Mouse (Mus musculus) adrenal gland, postnatal 25 days (tissue): ENCODE data around the gene Tmem259. TPM values are rescaled to one million over a fixed set of nuclear protein-coding genes. Genes with fewer than 3 reads are reported as not detected.

Source experiments
- DNase-seq: peaks from one replicate; pipeline ENCODE4 v3.0.0; 2021; ENCODE audit warnings: mixed read lengths
- total RNA-seq: library from RNA; stranded (reverse); gene quantifications from 2 replicates; pipeline ENCODE4 v1.2.3, GENCODE M21; 2021

Tmem259 gene
- total RNA-seq, 1 experiment from 2014 or later: 159 TPM

- no peak for DNase-seq
Measured at GRCm38 (mm10) chr10:80016511-80016910, 32.4 kb upstream of the Tmem259 start, which contains the start of gene Arhgap45. TSS of gene Arhgap45 (plus strand) at chr10:80016653.

DNA sequence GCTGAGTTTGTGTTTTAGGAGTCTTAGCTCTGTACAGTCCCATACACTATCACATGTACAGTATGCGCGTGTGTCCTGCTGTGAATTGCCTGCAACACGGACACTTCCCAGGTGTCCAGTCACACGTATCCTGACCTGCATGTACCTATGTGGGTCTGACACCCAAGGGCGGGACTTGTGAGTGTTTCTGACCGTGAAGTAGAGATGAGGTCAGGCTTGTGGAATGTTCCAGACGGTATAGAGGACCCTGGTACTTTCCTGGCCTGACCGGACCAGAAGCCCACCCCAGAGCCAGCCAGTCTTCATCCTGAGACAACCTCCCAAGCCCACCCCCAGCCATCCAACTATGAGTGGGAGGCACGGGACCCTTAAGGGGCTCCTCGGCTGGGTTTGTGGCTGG, 31.5 kb upstream of the Tmem259 start:
- no peak for DNase-seq

GRCm38 (mm10) chr10:80014484-80015290, 30.6 kb upstream of the Tmem259 start:
- DNase-seq: no peak

GRCm38 (mm10) chr10:80013609-80014008, 29.5 kb upstream of the Tmem259 start:
- DNase-seq: no peak

DNA sequence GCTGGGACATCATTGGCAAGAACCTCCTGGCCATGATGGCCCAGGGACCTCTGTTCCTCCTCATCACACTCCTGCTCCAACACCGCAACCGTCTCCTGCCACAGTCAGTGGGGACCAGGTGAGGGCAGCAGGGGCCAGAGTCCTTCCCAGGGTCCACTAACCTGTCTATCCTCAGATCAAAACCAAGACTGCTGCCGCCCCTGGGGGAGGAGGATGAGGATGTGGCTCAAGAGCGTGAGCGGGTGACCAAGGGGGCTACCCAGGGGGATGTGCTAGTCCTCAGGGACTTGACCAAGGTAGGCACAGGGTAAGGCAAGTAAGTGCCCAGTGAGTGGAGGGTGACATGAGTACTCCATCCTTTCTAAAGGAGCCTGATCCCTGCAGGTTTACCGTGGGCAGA, 27.6 kb upstream of the Tmem259 start:
- DNase-seq: no peak

DNA sequence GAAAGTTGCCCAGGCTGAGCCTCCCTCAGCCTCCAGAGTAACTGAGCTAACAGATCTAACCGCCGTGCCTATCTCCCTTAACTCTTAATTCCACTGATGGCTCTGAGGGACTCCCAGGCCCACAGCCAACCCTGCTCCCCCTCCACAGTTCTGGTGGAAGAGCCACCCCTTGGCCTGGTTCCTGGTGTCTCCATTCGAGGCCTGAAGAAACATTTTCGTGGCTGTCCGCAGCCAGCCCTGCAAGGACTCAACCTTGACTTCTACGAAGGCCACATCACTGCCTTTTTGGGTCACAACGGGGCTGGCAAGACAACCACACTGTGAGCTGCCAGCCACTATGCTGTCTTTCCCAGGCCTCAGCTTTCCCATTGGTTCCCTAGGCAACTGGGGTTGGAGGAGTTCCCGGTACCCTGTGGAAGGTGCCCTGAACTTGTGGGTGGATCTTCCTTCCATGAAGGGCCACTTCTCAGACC, 20.1 kb upstream of the Tmem259 start:
- peak; percentile 60 for DNase-seq

DNA sequence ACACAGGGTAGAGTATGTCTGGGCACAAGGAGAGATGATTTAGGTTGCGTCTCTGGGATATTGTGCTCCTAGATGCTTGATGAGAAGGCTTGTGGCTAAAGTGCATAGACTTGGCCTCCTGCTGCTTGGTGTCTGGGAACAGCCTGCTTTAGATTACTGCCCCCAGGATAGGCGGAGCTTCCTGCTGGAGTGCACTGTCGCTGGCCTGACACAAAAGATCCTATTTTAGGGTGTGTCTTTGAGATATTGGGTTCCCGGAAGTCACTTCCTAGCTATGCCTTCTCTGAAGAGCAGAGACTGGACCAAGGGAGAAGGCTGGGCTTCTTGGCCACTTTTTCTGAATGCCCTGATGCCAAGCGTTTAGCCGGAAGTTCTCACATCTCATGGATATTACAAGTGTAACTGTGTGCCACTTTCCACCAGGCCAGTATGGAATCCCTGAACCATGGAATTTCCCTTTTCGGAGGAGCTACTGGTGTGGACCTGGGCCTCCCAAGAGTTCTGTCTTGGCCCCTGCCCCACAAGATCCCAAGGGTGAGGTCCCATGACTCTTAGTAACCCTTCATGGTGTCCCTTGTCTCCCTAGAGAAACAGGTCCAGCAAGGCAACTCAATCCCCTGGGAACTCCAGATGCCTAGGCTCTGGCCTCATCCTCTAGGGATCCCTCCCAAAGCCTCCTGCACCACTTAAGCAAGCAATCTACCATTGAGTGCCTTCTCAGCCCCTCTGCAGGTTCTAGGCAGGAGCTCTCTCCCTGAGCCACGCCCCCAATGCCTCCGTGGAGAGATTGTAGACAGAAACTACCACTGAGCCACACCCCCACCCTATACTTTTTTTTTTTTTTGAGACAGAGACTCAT, 19.5 kb upstream of the Tmem259 start:
- DNase-seq: no peak

DNA sequence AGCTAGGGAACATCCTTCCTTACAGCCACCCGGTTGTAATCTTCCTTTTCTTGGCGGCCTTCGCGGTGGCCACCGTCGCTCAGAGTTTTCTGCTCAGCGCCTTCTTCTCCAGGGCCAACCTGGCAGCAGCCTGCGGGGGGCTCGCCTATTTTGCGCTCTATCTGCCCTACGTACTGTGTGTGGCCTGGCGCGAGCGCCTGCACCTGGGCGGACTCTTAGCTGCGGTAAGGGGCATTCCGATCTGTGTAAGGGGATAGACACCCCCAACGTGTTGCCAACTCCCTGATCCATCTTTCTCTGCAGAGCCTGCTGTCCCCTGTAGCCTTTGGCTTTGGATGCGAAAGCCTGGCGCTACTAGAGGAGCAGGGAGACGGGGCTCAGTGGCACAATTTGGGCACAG, 18.7 kb upstream of the Tmem259 start:
- DNase-seq: no peak

DNA sequence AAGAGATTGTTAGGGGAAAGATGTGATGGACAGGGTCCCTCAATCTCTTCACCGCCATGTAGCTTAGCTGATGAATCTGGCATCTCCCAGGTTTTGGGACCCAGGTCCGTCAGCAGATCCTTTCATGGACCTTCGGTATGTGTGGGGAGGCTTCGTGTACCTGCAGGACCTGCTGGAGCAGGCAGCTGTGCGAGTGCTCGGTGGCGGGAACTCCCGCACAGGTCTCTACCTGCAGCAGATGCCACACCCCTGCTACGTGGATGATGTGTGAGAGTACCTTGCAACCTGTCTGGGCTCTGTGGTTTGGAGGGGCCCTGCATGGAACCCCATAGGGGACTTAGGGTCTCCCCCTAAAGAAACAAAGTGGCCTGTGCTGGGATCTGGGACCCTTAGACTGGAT, 17.8 kb upstream of the Tmem259 start:
- no peak for DNase-seq

GRCm38 (mm10) chr10:79997819-79998218, 13.7 kb upstream of the Tmem259 start:
- no peak for DNase-seq

DNA sequence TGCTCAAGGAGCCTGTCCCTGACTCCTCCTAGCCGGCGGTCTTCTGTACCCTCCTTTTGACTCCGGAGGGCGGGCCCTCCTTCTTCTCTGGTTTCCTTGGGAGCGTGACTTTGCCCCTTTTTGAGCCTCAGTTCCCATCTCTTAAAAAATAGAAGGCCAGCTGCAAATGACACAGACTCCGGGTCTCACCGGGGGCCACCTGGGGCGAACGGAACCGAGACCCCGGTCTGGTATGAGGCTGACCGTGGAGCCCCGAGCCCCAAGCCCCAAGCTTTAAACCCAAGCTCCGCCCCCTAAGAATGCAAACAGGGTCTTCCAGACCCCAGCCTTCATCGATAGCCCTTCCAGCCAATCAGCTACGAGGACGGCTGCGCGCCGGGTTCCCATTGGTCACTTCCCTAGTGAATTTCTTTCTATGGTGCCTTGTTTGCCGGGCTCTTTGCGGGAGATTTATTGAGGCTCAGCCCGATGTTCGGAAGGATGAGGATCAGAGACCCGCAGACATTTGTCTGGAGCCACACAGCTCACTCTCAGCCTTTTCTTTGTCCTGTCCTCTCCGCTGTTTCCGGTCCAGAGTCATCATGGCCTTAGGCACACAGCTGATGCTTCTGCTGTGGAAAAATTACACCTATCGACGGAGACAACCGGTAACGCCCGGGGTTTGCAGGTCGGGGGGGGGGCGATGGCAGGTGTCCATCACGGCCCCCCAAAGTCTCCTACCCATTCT, 13.1 kb upstream of the Tmem259 start:
- peak; percentile 74 for DNase-seq

- DNase-seq: peak; percentile 97
Measured at GRCm38 (mm10) chr10:79996272-79997033, 12.3 kb upstream of the Tmem259 start, which contains the start of gene Abca7. TSS of gene Abca7 (plus strand) at chr10:79996494.

DNA sequence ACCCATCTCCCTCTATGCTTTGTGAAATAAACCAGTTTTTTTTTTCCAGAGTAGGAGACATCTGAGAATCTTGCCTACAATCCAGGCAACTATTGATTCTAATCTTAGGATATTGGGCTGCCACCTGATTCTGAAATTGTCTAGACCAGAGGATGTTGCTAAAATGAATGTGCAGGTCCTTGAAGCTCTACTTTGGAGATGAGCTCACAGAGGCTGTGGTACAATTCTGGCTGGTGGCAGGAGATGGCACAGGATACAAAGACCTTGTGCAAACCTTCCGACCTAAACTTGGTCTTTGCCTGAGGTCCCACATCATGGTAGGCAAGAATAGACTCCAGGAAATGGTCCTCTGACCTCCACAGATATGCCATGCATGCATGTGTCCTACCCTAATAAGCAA, 11.5 kb upstream of the Tmem259 start:
- no peak for DNase-seq

GRCm38 (mm10) chr10:79994397-79995115, 10.4 kb upstream of the Tmem259 start:
- DNase-seq: no peak

- no peak for DNase-seq
Measured at GRCm38 (mm10) chr10:79991548-79991947, 7.4 kb upstream of the Tmem259 start.

DNA sequence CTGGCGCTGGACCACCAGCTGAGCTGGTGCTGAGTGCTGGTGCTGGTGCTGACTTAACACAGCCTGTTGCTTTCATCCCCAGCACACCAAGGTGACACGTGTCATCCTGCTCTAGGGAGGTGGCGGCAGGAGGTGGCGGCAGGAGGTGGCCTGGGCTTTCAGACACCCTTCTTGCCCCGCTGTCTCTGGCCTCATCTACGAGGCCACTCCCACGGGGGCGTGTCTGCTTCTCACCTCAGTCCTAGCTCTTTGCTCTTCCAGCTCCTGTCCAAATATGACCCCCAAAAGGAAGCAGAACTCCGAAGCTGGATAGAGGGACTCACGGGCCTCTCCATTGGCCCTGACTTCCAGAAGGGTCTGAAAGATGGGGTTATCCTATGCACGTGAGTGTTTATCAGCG, 7.0 kb upstream of the Tmem259 start:
- no peak for DNase-seq

DNA sequence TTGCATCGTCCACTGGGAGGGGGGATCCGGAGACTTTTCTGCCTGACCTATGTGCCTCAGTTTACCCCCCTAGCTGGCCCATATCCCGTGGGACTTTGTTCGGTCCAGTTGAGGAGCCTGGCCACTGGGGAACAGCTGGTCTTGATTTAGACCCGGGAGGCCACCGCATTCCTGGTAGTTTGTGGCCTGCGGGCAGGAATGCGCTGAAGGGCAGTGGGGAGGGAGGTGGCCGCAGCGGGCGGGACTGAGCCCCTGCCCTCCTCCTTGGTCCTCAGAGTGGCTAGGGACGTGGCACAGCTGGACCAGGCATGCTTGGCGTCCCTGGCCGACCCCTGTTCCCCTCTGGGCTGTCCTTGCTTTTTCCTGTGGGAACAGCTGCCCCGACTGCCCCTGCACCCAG, 5.7 kb upstream of the Tmem259 start:
- no peak for DNase-seq

DNA sequence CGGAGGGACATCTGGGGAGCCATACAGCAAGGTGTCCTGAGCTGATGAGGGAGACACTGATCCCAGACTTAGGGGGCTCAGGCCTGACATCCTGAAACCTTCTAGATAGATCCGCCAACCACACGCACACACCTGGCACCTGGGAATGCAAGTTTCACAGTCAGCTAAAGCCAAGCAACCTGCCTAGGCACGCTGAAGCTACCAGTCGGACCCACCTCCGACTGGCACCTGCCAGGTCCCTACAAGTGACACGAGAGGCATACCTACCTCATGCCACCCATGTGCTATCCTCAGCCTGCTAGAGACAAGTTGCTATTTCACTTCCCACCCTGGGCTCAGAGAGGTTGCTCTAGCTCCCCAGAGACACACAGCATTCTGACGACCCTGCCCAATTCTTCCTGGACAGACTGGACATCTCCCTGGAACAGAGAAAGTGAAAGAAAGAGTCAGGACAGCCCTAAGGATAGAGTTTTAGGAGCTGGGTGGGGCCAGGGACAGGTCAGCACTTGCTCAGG, 5.2 kb upstream of the Tmem259 start:
- DNase-seq: no peak

GRCm38 (mm10) chr10:79988506-79989271, 4.6 kb upstream of the Tmem259 start, which contains the start of gene Cnn2:
TSS of gene Cnn2 (plus strand) at chr10:79988584.
- peak; percentile 66 for DNase-seq
